Mouse (Mus musculus): ENCODE measurements around the gene Rarb.

DNA sequence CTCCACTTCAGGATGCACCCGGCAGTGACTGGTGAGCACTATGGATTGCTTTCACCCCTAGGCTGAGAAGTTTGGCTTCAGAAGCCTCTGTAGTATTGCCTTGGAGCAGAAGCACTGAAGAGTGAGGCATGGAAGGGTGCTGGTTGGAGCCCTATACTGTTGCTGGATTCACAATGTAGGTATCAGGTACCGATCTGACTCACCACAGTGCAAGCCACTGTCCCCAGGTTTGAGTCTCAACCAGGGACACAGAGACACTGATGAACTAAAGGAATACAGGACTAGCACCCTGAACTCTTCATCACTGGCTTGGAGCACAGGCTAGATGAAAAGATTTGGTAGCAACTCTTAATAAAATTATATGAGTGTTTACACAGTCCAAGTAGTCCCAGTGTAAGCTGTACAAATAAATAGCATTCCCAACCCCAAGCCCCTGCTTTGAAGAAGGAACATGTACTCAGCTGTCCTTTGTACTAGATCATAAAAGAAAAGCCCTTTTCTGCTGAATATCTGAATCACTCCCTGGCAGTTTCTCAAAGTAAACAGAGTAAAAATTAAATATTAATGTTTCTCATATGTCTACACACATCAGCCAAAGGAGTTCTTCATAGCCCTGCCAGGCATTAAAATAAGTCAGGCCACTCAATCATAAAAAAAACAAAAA lies 90.6 kb downstream of the Rarb start:
- TF ChIP-seq CTCF (IDR thresholded peaks at IDR 0.05), result no peak
- no peak for TF ChIP-seq EP300 (IDR thresholded peaks at IDR 0.05)
